Mouse (Mus musculus) cerebellum, adult 2 months (tissue): ENCODE measurements around the gene Atg101.

Experiments
- CTCF ChIP-seq: fragments of 200-500 bp; IDR thresholded peaks from 2 replicates; pipeline ENCODE4 v1.5.1; 2011; ENCODE audit warnings: low read depth, mild to moderate bottlenecking, control low read depth, low read length, moderate library complexity, borderline replicate concordance; ENCODE audit not compliant: insufficient read depth
- POLR2A ChIP-seq: fragments of 200-500 bp; IDR thresholded peaks from 2 replicates; pipeline ENCODE4 v1.6.1; 2011; ENCODE audit warnings: low read length, control low read depth, borderline replicate concordance; ENCODE audit not compliant: insufficient read depth

- TF ChIP-seq POLR2A (no peak), CTCF (no peak)
These were observed 48.2 kb upstream of the Atg101 start for GRCm38 (mm10) chr15:101235728-101236327.
